Mouse (Mus musculus): ENCODE data around the gene Myzap. TPM values are rescaled to one million over a fixed set of nuclear protein-coding genes. Genes with fewer than 3 reads are reported as not detected.

Myzap gene
- 0.36 and 0.39 TPM in 2 replicates for polyA plus RNA-seq (2021; fragmentation: Nextera tagmentation)
- long read RNA-seq, experiment 1, partial matches to known transcripts, result 0 of 1 reads
- long read RNA-seq, experiment 1, other reads (novel, unspliced or antisense), result 0 of 1 reads
- long read RNA-seq, experiment 2, partial matches to known transcripts, result 0 of 5 reads
- long read RNA-seq, experiment 2, other reads (novel, unspliced or antisense), result 1 of 5 reads

GRCm38 (mm10) chr9:71591938-71592548, at the start of gene Myzap:
Gene Myzap (minus strand): TSS chr9:71592360.

GRCm38 (mm10) chr9:71485475-71486094, 106.6 kb downstream of the Myzap start, which contains the start of gene Polr2m:
Gene Polr2m (minus strand): TSS chr9:71485935.

Other genes starting within 250 kb of the Myzap start
- 212 and 213 TPM in 2 replicates for gene Polr2m, start 106.4 kb downstream of the Myzap start, polyA plus RNA-seq (2021; fragmentation: Nextera tagmentation)
- gene Cgnl1, start 179.2 kb upstream of the Myzap start, polyA plus RNA-seq (2021; fragmentation: Nextera tagmentation), result 1.4 and 4.7 TPM in 2 replicates